Mouse (Mus musculus) cerebellum, adult 8-10 months (tissue): ENCODE measurements around the gene Acaca.
"Not testable (repeated sequence)": the region's sequence is repeated elsewhere in the genome, so short reads cannot be mapped to it uniquely, and the experiment has no call there.

Experiments
- DNase-seq: peaks from one replicate; pipeline ENCODE4 v3.0.0; 2022

Gene Acaca

GRCm38 (mm10) chr11:84344522-84345236 lies 215.2 kb downstream of the Acaca start:
- DNase-seq: no peak

GRCm38 (mm10) chr11:84347766-84348165 lies 218.3 kb downstream of the Acaca start:
- no peak for DNase-seq

- DNase-seq: no peak
Measured at GRCm38 (mm10) chr11:84348843-84349825, 219.7 kb downstream of the Acaca start.

GRCm38 (mm10) chr11:84351150-84351549 lies 221.7 kb downstream of the Acaca start:
- DNase-seq: no peak

- no peak for DNase-seq
Measured at GRCm38 (mm10) chr11:84353058-84353726, 223.7 kb downstream of the Acaca start.

GRCm38 (mm10) chr11:84357304-84357703 lies 227.8 kb downstream of the Acaca start:
- no peak for DNase-seq

GRCm38 (mm10) chr11:84357771-84358170 lies 228.3 kb downstream of the Acaca start:
- DNase-seq: no peak

GRCm38 (mm10) chr11:84361551-84361950 lies 232.1 kb downstream of the Acaca start:
- DNase-seq: no peak

GRCm38 (mm10) chr11:84362633-84363243 lies 233.3 kb downstream of the Acaca start:
- DNase-seq: no peak

- no peak for DNase-seq
Measured at GRCm38 (mm10) chr11:84365313-84365712, 235.8 kb downstream of the Acaca start.

- DNase-seq: no peak
Measured at GRCm38 (mm10) chr11:84368902-84369301, 239.4 kb downstream of the Acaca start.

- no peak for DNase-seq
Measured at GRCm38 (mm10) chr11:84373122-84373521, 243.7 kb downstream of the Acaca start.

- no peak for DNase-seq
Measured at GRCm38 (mm10) chr11:84375951-84376496, 246.6 kb downstream of the Acaca start.

GRCm38 (mm10) chr11:84376510-84377365 lies 247.3 kb downstream of the Acaca start:
- DNase-seq: no peak

GRCm38 (mm10) chr11:84382450-84382849 lies 253.0 kb downstream of the Acaca start:
- DNase-seq: no peak

- DNase-seq: no peak
Measured at GRCm38 (mm10) chr11:84383891-84384290, 254.4 kb downstream of the Acaca start.

- DNase-seq: no peak
Measured at GRCm38 (mm10) chr11:84389332-84389731, 259.9 kb downstream of the Acaca start.

GRCm38 (mm10) chr11:84391126-84391525 lies 261.7 kb downstream of the Acaca start:
- no peak for DNase-seq

GRCm38 (mm10) chr11:84392066-84392465 lies 262.6 kb downstream of the Acaca start:
- not testable (repeated sequence) for DNase-seq

GRCm38 (mm10) chr11:84393571-84393970 lies 264.1 kb downstream of the Acaca start:
- DNase-seq: no peak

GRCm38 (mm10) chr11:84395010-84395409 lies 265.5 kb downstream of the Acaca start:
- no peak for DNase-seq
